Mouse (Mus musculus) midbrain, embryonic 10.5 days (tissue): ENCODE results near the gene Rnft2. TPM values are rescaled to one million over a fixed set of nuclear protein-coding genes. Genes with fewer than 3 reads are reported as not detected.

Experiments used
- DNase-seq: peaks from one replicate; pipeline ENCODE4 v3.0.0-alpha.2; 2017; ENCODE audit warnings: low spot score
- H3K27ac ChIP-seq: fragments of 300-500 bp; sonication (generic); replicated peaks from 2 replicates; pipeline ENCODE4 v1.5.1; 2016; ENCODE audit warnings: mild to moderate bottlenecking
- H3K27me3 ChIP-seq: fragments of 300-500 bp; sonication (generic); 2 replicates; pipeline ENCODE4 v1.6.1; 2016; ENCODE audit warnings: low read depth, mild to moderate bottlenecking; ENCODE audit not compliant: poor library complexity, severe bottlenecking
- H3K36me3 ChIP-seq: fragments of 300-500 bp; sonication (generic); 2 replicates; pipeline ENCODE4 v1.6.1; 2016; ENCODE audit warnings: mild to moderate bottlenecking, moderate library complexity
- H3K4me1 ChIP-seq: fragments of 300-500 bp; sonication (generic); 2 replicates; pipeline ENCODE4 v1.6.1; 2016
- H3K4me3 ChIP-seq: fragments of 300-500 bp; sonication (generic); 2 replicates; pipeline ENCODE4 v1.5.1; 2016; ENCODE audit warnings: mild to moderate bottlenecking, moderate library complexity
- H3K9me3 ChIP-seq: fragments of 300-500 bp; sonication (generic); replicated peaks from 2 replicates; pipeline ENCODE4 v1.6.1; 2016; ENCODE audit warnings: mild to moderate bottlenecking
- WGBS: fragments of 180-500 bp; shearing (Covaris S2); methylation state at CpG from one replicate; pipeline ENCODE4 v1.1.7; 2016; 5-methylcytosine and 5-hydroxymethylcytosine counted together
- polyA plus RNA-seq: library from polyadenylated mRNA; unstranded; fragments of >200 nt; fragmentation: Nextera tagmentation; extraction: Ambion mirVana; gene quantifications from 2 replicates; pipeline ENCODE4 v1.2.1, GENCODE M21; 2016

The Rnft2 gene
- polyA plus RNA-seq, 1 experiment from 2014 or later: 5.0 TPM

GRCm38 (mm10) chr5:118190491-118190890, 54.4 kb downstream of the Rnft2 start:
- peaks cover 21% of the 10 kb centered on the region for H3K27me3 ChIP-seq
- H3K4me3 ChIP-seq: no peak overlapping the region
- H3K36me3 ChIP-seq: no peaks in the 10 kb centered on the region
- no peaks in the 10 kb centered on the region for H3K9me3 ChIP-seq
- H3K27ac ChIP-seq: no peak overlapping the region
- WGBS: 83% methylated on average over 9 of the region's 9 CpGs
- peaks cover 30% of the 10 kb centered on the region for H3K4me1 ChIP-seq
- DNase-seq: no peak

GRCm38 (mm10) chr5:118188356-118188755, 56.6 kb downstream of the Rnft2 start:
- DNase-seq: no peak
- H3K9me3 ChIP-seq: no peaks in the 10 kb centered on the region
- peaks cover 18% of the 10 kb centered on the region for H3K27me3 ChIP-seq
- 67% methylated on average over 6 of the region's 6 CpGs for WGBS
- H3K27ac ChIP-seq: no peak overlapping the region
- H3K4me1 ChIP-seq: peaks cover 26% of the 10 kb centered on the region
- no peaks in the 10 kb centered on the region for H3K36me3 ChIP-seq
- H3K4me3 ChIP-seq: no peak overlapping the region

GRCm38 (mm10) chr5:118186903-118187633, 57.8 kb downstream of the Rnft2 start:
- H3K4me1 ChIP-seq: peaks cover 17% of the 10 kb centered on the region
- no peak for DNase-seq

GRCm38 (mm10) chr5:118177640-118178039, 67.3 kb downstream of the Rnft2 start:
- no peak overlapping the region for H3K27ac ChIP-seq
- 82% methylated on average over 7 of the region's 7 CpGs for WGBS
- peaks cover 36% of the 10 kb centered on the region for H3K27me3 ChIP-seq
- H3K4me1 ChIP-seq: peaks cover 21% of the 10 kb centered on the region
- peaks cover 5% of the 10 kb centered on the region for H3K9me3 ChIP-seq
- H3K36me3 ChIP-seq: no peaks in the 10 kb centered on the region
- no peak for DNase-seq
- no peak overlapping the region for H3K4me3 ChIP-seq

More at GRCm38 (mm10) chr5:118186903-118187633, 57.8 kb downstream of the Rnft2 start:
- Histone ChIP-seq H3K27ac (no peak overlapping the region), H3K4me3 (no peak overlapping the region), H3K27me3 (peaks cover 12% of the 10 kb centered on the region), H3K36me3 (no peaks in the 10 kb centered on the region), H3K9me3 (no peaks in the 10 kb centered on the region)
- WGBS: 86% methylated on average over 9 of the region's 9 CpGs

- H3K27ac ChIP-seq: no peak overlapping the region; the same call in 1 of the 2 replicates
- H3K4me1 ChIP-seq: peaks cover 46% of the 10 kb centered on the region
- DNase-seq: no peak
- peaks cover 61% of the 10 kb centered on the region for H3K27me3 ChIP-seq
- H3K36me3 ChIP-seq: no peaks in the 10 kb centered on the region
- peak overlapping the region; percentile 51 for H3K4me3 ChIP-seq
- peaks cover 5% of the 10 kb centered on the region for H3K9me3 ChIP-seq
- 22% methylated on average over 2 of the region's 2 CpGs for WGBS
Measured at GRCm38 (mm10) chr5:118175137-118175536, 69.8 kb downstream of the Rnft2 start.

- peaks cover 68% of the 10 kb centered on the region for H3K27me3 ChIP-seq
- H3K4me3 ChIP-seq: peak overlapping the region; percentile 51
Measured at GRCm38 (mm10) chr5:118174310-118175009, 70.5 kb downstream of the Rnft2 start.

GRCm38 (mm10) chr5:118172078-118172723, 72.7 kb downstream of the Rnft2 start:
- Histone ChIP-seq H3K27ac (no peak overlapping the region), H3K36me3 (no peaks in the 10 kb centered on the region), H3K4me1 (peaks cover 57% of the 10 kb centered on the region), H3K4me3 (peak overlapping the region; percentile 37), H3K27me3 (peaks cover 91% of the 10 kb centered on the region), H3K9me3 (peaks cover 5% of the 10 kb centered on the region)
- peak; percentile 27 for DNase-seq
- under 1% methylated on average over 27 of the region's 27 CpGs for WGBS

More at GRCm38 (mm10) chr5:118174310-118175009, 70.5 kb downstream of the Rnft2 start:
- peak; percentile 51 for DNase-seq
- peaks cover 51% of the 10 kb centered on the region for H3K4me1 ChIP-seq
- H3K9me3 ChIP-seq: peaks cover 5% of the 10 kb centered on the region
- peak overlapping the region; percentile 63; the same call in 1 of the 2 replicates for H3K27ac ChIP-seq
- no peaks in the 10 kb centered on the region for H3K36me3 ChIP-seq
- WGBS: under 1% methylated on average over 22 of the region's 22 CpGs

GRCm38 (mm10) chr5:118171665-118172064, 73.3 kb downstream of the Rnft2 start:
- peaks cover 93% of the 10 kb centered on the region for H3K27me3 ChIP-seq
- H3K27ac ChIP-seq: no peak overlapping the region
- H3K4me1 ChIP-seq: peaks cover 57% of the 10 kb centered on the region
- H3K9me3 ChIP-seq: peaks cover 5% of the 10 kb centered on the region
- no peaks in the 10 kb centered on the region for H3K36me3 ChIP-seq
- WGBS: under 1% methylated on average over 36 of the region's 36 CpGs
- H3K4me3 ChIP-seq: peak overlapping the region; percentile 37
- peak; percentile 24 for DNase-seq

GRCm38 (mm10) chr5:118170888-118171529, 73.9 kb downstream of the Rnft2 start:
- Histone ChIP-seq H3K4me3 (peak overlapping the region; percentile 37), H3K36me3 (no peaks in the 10 kb centered on the region), H3K4me1 (peaks cover 57% of the 10 kb centered on the region), H3K9me3 (peaks cover 5% of the 10 kb centered on the region), H3K27me3 (peaks cover 98% of the 10 kb centered on the region), H3K27ac (no peak overlapping the region)
- WGBS: 1% methylated on average over 25 of the region's 25 CpGs
- DNase-seq: peak; percentile 47

- Histone ChIP-seq H3K9me3 (no peaks in the 10 kb centered on the region), H3K36me3 (no peaks in the 10 kb centered on the region), H3K27me3 (peaks cover 93% of the 10 kb centered on the region), H3K27ac (no peak overlapping the region; the same call in 1 of the 2 replicates), H3K4me1 (peaks cover 50% of the 10 kb centered on the region), H3K4me3 (peak overlapping the region; percentile 59)
- WGBS: 6% methylated on average over 116 of the region's 117 CpGs
- peak; percentile 49 for DNase-seq
Measured at GRCm38 (mm10) chr5:118169222-118170221, 75.4 kb downstream of the Rnft2 start.

GRCm38 (mm10) chr5:118167561-118167995, 77.3 kb downstream of the Rnft2 start:
- H3K4me1 ChIP-seq: peaks cover 35% of the 10 kb centered on the region
- H3K4me3 ChIP-seq: no peak overlapping the region
- DNase-seq: no peak
- H3K27me3 ChIP-seq: peaks cover 90% of the 10 kb centered on the region
- H3K27ac ChIP-seq: no peak overlapping the region
- no peaks in the 10 kb centered on the region for H3K36me3 ChIP-seq
- H3K9me3 ChIP-seq: no peaks in the 10 kb centered on the region
- WGBS: 66% methylated on average over 8 of the region's 8 CpGs
